Mouse (Mus musculus) layer of hippocampus, adult 8-10 months (tissue): ENCODE results near the gene Mn1. TPM values are rescaled to one million over a fixed set of nuclear protein-coding genes. Genes with fewer than 3 reads are reported as not detected.

ENCODE experiments used
- DNase-seq, 2 experiments: peaks; one replicate each; pipeline ENCODE4 v3.0.0; 2022; ENCODE audit warnings: low spot score in 2 of 2
- total RNA-seq, 4 experiments: library from RNA; stranded (reverse); gene quantifications; 2 replicates each; pipeline ENCODE4 v1.2.4; 2022

Mn1 gene
- total RNA-seq, 4 experiments from 2014 or later, result 30.0 to 35.0 (median 32.2) TPM

- no peak for DNase-seq
These were observed 7.6 kb upstream of the Mn1 start for GRCm38 (mm10) chr5:111409412-111410044.

DNA sequence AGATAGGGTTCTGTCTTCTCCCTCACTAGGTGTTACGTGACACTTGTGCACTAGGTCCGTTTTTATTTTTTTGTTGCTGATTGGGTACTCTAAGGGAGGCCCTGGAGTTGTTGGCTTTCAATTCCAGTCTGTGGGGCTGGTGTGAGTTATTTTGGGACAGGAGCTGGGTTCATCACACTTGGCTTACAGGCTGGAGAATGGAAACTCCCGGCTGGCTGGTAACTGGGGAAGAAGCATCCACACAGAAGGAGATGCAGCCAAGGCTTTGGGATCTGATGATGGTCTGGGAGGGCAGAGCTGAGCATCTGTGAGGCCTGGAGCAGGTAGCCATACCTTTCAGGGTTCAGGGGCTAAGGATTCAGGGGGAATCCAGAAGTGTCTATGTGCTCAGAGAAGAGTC lies 6.5 kb upstream of the Mn1 start:
- DNase-seq, result no peak

DNA sequence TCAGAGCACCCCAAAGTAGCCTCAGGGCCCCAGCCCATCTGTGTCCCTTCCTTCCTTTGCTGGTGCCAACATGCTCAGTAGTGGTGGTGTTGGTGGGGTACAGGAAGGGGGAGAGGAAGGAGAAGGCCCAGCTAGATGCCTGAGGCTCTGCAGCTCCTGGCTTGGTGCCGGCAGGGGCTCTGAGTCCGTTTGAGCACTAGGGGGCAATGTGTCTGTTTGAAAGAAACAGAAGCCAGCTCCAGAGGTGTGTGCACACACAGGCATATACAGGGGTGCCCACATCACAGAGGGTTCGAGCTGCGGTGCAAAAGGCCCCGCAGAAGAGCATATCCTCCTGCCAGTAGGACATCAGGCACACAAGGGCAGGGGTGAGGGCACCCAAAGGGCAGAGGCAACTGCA lies 3.0 kb upstream of the Mn1 start:
- DNase-seq, result peak; percentile 60 to 79

GRCm38 (mm10) chr5:111414770-111415249 lies 2.4 kb upstream of the Mn1 start:
- no peak for DNase-seq

DNA sequence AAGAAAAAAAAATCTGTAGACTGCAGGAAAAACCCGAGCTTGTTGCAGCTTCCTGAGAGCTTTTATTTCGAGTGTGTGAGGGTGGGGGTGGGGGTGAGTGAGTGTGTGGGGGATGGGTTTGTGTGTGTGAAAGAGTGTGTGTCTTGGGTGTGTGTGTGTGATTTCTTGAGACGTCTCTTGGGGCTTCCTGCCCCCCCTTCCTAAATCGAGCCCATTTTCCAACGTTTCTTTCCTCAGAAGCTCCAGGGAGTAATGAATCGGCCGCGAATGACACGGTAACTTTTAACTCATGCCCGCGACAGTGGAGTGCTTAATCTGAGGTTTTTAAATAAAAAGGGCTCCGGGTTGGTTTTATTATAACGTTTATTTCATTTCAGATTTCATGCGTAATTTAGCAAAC lies 1.6 kb upstream of the Mn1 start:
- DNase-seq, result no peak

GRCm38 (mm10) chr5:111416048-111416447 lies 1.1 kb upstream of the Mn1 start:
- DNase-seq, result no peak

DNA sequence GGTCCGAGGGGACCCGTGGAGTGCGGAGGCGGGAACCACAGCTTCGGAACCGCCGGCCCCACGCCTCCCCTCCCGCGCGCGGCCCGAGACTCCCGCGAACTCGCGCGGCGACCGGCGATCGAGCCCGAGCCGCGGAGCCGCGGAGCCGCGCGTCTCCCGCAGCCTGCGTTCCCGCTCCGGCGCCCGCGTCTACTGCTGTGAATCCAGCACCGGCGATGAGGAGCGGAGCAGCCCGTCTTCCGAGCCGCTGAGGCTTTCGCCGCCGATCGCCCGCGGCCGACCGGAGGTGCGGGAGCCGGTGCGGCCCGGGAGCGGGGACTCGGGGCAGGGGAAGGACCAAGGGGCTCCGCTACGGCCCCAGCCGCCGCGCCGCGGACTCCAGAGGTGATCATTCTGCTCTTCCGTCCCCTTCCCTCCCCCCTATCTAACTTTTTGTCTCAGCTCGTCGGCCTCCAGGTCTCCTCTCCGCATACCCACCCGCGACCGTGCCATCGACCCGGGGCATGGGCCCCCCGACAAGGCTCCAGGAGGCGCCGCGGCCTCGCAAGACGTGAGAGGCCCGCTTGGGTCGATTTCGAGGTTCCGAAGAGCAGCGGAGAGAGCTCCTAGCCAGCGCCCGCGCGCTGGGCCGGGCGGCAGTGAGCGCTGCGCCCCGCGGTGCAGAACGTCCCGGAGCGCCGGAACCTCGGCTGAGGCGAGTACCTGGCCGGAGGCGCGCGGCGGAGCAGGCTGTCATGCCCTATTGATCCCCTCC lies 393 bp downstream of the Mn1 start:
- DNase-seq, result peak in 1 of 2 experiments; percentile 21

- peak in 1 of 2 experiments; percentile 20 for DNase-seq
These were observed 1.3 kb downstream of the Mn1 start for GRCm38 (mm10) chr5:111418202-111419120.

- DNase-seq, result peak in 1 of 2 experiments; percentile 33
These were observed 2.1 kb downstream of the Mn1 start for GRCm38 (mm10) chr5:111419121-111419881.

DNA sequence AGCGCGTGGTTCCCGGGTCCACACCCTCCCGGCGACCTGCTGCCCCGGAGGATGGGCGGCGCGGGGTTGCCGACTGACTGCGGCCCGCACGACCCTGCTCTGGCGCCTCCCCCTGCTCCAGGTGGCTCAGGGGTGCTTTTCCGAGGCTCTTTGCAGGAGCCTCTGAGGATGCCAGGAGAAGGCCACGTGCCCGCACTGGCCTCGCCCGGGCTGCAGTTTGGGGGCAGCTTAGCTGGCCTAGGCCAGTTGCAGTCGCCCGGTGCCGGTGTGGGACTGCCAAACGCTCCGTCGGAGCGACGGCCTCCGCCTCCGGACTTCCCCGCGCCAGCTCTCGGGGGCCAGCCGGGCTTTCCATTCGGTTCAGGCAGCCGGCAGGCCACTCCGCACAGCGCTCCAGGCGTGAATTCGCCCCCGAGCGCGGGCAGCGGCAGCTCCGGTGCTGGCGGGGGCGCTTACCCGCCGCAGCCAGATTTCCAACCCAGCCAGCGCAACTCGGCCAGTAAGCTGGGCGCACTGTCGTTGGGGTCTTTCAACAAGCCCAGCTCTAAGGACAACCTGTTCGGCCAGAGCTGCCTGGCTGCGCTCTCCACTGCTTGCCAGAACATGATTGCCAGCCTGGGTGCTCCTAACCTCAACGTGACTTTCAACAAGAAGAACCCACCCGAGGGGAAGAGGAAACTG lies 3.0 kb downstream of the Mn1 start:
- no peak for DNase-seq

- no peak for DNase-seq
These were observed 3.7 kb downstream of the Mn1 start for GRCm38 (mm10) chr5:111420896-111421295.

GRCm38 (mm10) chr5:111421424-111421823 lies 4.3 kb downstream of the Mn1 start:
- DNase-seq, result no peak

DNA sequence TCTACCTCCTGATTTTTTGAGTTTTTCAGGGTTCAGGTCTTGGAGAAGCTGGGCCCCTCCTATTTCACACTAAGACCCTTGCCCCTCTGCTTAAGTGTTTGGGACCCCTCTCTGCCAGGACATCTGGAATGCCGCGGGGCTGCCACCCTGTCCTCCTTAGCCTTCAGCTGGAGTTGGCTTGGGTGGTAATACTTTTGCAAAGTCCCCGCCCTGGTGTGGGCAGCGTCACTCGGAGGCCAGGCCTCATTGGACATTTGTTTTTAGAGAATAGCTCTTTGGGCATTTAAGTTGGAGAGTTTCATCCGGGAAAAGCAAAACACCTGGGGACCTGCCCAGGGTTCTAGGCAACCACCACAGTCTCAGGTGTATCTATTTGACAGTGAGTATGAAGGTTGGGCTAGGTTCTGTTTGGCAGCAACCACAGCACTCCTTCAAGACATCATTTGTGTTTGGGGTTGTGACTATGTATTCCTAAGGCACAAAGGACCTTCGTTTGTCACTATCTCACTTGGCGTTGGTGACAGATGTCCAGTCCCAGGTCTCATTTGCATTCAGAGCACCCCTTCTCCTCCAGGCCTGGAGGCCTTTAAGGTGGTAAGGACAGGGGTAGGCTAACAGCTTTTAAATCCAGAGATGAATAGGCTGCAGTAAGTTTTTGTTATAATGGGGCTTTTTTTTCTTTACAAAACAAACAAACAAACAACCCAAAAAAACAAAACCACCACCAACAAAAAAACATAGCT lies 5.1 kb downstream of the Mn1 start:
- no peak for DNase-seq

GRCm38 (mm10) chr5:111423011-111423410 lies 5.8 kb downstream of the Mn1 start:
- DNase-seq, result no peak

DNA sequence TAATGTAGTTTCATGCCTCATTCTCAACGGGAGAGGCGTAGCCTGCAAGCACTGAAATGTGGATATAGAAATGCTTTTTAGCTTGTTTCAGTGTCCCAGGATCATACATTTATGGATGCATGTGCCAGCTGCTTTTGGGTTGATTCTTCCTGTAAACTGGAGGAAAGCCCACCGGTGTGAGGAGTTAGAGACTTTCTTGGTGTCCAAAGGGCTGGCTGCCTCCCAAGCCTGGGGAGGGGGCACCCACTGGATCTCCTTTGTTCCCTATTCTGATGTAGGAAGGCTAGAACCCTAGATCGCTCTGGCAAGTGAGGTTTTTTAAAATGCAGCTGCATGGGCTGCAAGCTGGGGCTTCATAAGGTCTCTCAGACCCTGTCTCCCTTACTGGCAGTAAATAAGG lies 6.5 kb downstream of the Mn1 start:
- DNase-seq, result no peak

DNA sequence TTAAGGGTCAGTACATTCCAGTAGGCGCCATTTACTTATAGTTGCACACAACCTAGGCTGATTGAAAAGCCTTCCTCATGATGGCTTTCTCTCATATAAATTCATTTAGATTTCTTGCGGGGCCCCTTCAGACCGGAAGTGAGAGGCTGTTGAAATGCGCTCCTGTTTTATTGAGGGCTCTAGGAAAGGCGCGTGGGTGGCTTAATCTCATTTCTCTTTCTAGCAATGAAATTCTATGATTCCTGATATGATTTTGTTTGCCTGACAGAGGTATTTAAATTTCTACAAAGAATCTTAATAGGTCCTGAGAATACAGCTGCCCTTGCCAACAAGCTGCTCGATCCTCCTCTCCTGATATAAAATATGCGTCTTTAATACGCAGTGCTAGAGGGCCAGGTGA lies 8.7 kb downstream of the Mn1 start:
- DNase-seq, result no peak

- DNase-seq, result no peak
These were observed 9.1 kb downstream of the Mn1 start for GRCm38 (mm10) chr5:111426249-111426648.

DNA sequence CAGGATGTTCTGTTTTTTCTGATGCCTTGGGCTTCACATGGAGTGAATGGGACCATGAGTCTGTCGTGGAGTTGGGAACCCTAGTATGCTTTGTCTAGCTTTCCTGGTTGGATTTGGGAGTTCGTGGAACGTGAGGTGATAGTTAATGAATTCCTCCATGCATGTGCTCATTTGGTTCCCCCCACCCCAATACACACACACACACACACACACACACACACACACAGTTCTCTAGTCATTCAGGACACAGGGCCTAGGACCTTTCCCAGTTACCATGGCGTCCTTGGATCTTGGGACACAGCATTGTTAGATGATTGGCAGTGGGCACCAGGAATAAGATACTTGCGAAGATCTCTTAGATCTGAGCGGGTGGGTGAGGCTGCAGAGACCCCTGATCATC lies 11.7 kb downstream of the Mn1 start:
- DNase-seq, result no peak

DNA sequence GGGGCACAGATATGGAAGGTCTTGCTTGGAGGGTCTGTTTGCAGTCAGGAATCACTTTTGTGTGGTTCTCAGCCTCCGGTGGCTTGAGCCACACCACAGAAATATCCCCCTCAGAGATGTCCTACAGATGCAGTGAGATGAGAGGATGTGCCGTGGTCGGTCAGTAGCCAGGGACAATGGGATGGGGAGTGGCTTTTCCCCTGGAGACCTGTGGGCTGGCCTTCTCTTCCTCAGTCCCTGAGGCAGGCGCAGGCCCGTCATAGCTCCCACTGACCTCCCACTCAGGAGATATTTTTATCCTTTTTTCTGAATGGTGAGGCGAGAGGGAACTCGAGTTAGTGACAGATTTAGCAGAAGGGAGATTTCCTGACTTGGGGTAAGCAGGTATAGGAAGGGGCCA lies 12.6 kb downstream of the Mn1 start:
- DNase-seq, result no peak
